23 mouse cellular contexts compared by ENCODE assay signal in genomic region chrX:51539626-51540025, GRCm38 (mm10).
A peak's percentile ranks its signal among the peaks of the same experiment; 100 is the strongest.
DNase-seq lines count a peak whose midpoint lies in the region; ATAC-seq and TF ChIP-seq lines count a peak whose summit lies in the region.
"Had no signal": no experiment of that assay in that cellular context is flagged by ENCODE, and none has a peak within 500 bp of the region (broad histone marks: within the 10 kb centered on the region; RNA-seq: fewer than 3 reads in every experiment).

No protein-coding gene starts in this region.

- no peak overlapping the region for H3K27ac ChIP-seq in forebrain, embryonic 14.5 days (ENCODE audit: low read depth, low read length)
- no peak overlapping the region for H3K27ac ChIP-seq in forebrain, embryonic 12.5 days
- H3K27ac ChIP-seq in forebrain, embryonic 16.5 days (ENCODE audit: low read length), result no peak overlapping the region
- no peak overlapping the region for H3K27ac ChIP-seq in forebrain, embryonic 11.5 days (ENCODE audit: low read depth, low read length)
- no peak overlapping the region for H3K27ac ChIP-seq in midbrain, embryonic 14.5 days (replicated peaks; ENCODE audit: low read depth, low read length)
- H3K27ac ChIP-seq in midbrain, embryonic 13.5 days, result no peak overlapping the region
- no peak overlapping the region for H3K27ac ChIP-seq in lung, postnatal 0 days (ENCODE audit: low read length)
- H3K27ac ChIP-seq: embryonic facial prominence, embryonic 10.5 days; embryonic facial prominence, embryonic 12.5 days had no signal

- no peak for TF ChIP-seq EP300 in lung, postnatal 0 days (IDR thresholded peaks at IDR 0.05)

- no peak overlapping the region for H3K4me2 ChIP-seq in forebrain, embryonic 14.5 days (ENCODE audit: low read length)
- no peak overlapping the region for H3K4me2 ChIP-seq in forebrain, embryonic 12.5 days
- no peak overlapping the region for H3K4me2 ChIP-seq in forebrain, embryonic 16.5 days (ENCODE audit: low read length)
- H3K4me2 ChIP-seq in forebrain, embryonic 11.5 days (ENCODE audit: low read depth, low read length, severe bottlenecking), result no peak overlapping the region
- H3K4me2 ChIP-seq in midbrain, embryonic 14.5 days (ENCODE audit: low read length), result no peak overlapping the region
- H3K4me2 ChIP-seq in midbrain, embryonic 13.5 days (replicated peaks), result no peak overlapping the region
- H3K4me2 ChIP-seq in lung, postnatal 0 days (replicated peaks; ENCODE audit: low read depth, low read length), result no peak overlapping the region
- H3K4me2 ChIP-seq: embryonic facial prominence, embryonic 12.5 days had no signal

- TF ChIP-seq CTCF in lung, postnatal 0 days (IDR thresholded peaks at IDR 0.05), result no peak

- H3K9ac ChIP-seq in forebrain, embryonic 14.5 days (ENCODE audit: low read length), result no peak overlapping the region
- no peak overlapping the region for H3K9ac ChIP-seq in forebrain, embryonic 12.5 days
- H3K9ac ChIP-seq in forebrain, embryonic 16.5 days (replicated peaks; ENCODE audit: low read depth, low read length), result no peak overlapping the region
- no peak overlapping the region for H3K9ac ChIP-seq in forebrain, embryonic 11.5 days (ENCODE audit: low read length)
- no peak overlapping the region for H3K9ac ChIP-seq in midbrain, embryonic 14.5 days (replicated peaks; ENCODE audit: low read length)
- no peak overlapping the region for H3K9ac ChIP-seq in midbrain, embryonic 13.5 days (replicated peaks)
- H3K9ac ChIP-seq in lung, postnatal 0 days (replicated peaks; ENCODE audit: low read depth), result no peak overlapping the region
- H3K9ac ChIP-seq: embryonic facial prominence, embryonic 12.5 days had no signal

- H3K4me3 ChIP-seq in forebrain, embryonic 14.5 days (ENCODE audit: low read depth, low read length), result no peak overlapping the region
- H3K4me3 ChIP-seq in forebrain, embryonic 12.5 days (replicated peaks), result no peak overlapping the region
- no peak overlapping the region for H3K4me3 ChIP-seq in forebrain, embryonic 16.5 days (replicated peaks; ENCODE audit: low read length)
- H3K4me3 ChIP-seq in forebrain, embryonic 11.5 days (ENCODE audit: low read depth, low read length), result no peak overlapping the region
- no peak overlapping the region for H3K4me3 ChIP-seq in midbrain, embryonic 14.5 days (replicated peaks; ENCODE audit: low read depth, low read length)
- H3K4me3 ChIP-seq in midbrain, embryonic 13.5 days (replicated peaks), result no peak overlapping the region
- no peak overlapping the region for H3K4me3 ChIP-seq in lung, postnatal 0 days (ENCODE audit: low read depth, low read length)
- H3K4me3 ChIP-seq: embryonic facial prominence, embryonic 10.5 days; embryonic facial prominence, embryonic 12.5 days had no signal

- ATAC-seq in forebrain, embryonic 14.5 days, result no peak
- no peak for ATAC-seq in forebrain, embryonic 12.5 days (ENCODE audit: low FRiP score)
- peak; percentile 63 for ATAC-seq in forebrain, embryonic 16.5 days
- no peak for ATAC-seq in forebrain, embryonic 11.5 days (replicated peaks; ENCODE audit: low FRiP score)
- ATAC-seq in midbrain, embryonic 14.5 days (ENCODE audit: low FRiP score, low TSS enrichment), result no peak
- no peak for ATAC-seq in midbrain, embryonic 13.5 days
- no peak for ATAC-seq in lung, postnatal 0 days
- ATAC-seq: activated CD4-positive, CD25-positive, alpha-beta regulatory T cell, adult 4 months; CD4-positive, CD25-positive, alpha-beta regulatory T cell, adult 4 months; Patski had no signal

- no peaks in the 10 kb centered on the region for H3K27me3 ChIP-seq in forebrain, embryonic 14.5 days (replicated peaks; ENCODE audit: control insufficient read depth, insufficient read depth, low read length)
- H3K27me3 ChIP-seq in forebrain, embryonic 12.5 days, result no peaks in the 10 kb centered on the region
- H3K27me3 ChIP-seq in forebrain, embryonic 16.5 days (replicated peaks; ENCODE audit: control insufficient read depth, insufficient read depth, low read length), result no peaks in the 10 kb centered on the region
- no peaks in the 10 kb centered on the region for H3K27me3 ChIP-seq in forebrain, embryonic 11.5 days (ENCODE audit: control insufficient read depth, insufficient read depth, low read length)
- H3K27me3 ChIP-seq in midbrain, embryonic 14.5 days (ENCODE audit: control insufficient read depth, insufficient read depth, low read length), result no peaks in the 10 kb centered on the region
- no peaks in the 10 kb centered on the region for H3K27me3 ChIP-seq in midbrain, embryonic 13.5 days
- H3K27me3 ChIP-seq in lung, postnatal 0 days (replicated peaks; ENCODE audit: insufficient read depth, low read length), result no peaks in the 10 kb centered on the region
- H3K27me3 ChIP-seq: CH12.LX; embryonic facial prominence, embryonic 12.5 days had no signal

- no peaks in the 10 kb centered on the region for H3K9me3 ChIP-seq in forebrain, embryonic 14.5 days (replicated peaks; ENCODE audit: control insufficient read depth, low read length)
- H3K9me3 ChIP-seq in forebrain, embryonic 12.5 days, result no peaks in the 10 kb centered on the region
- no peaks in the 10 kb centered on the region for H3K9me3 ChIP-seq in forebrain, embryonic 16.5 days (ENCODE audit: control insufficient read depth, low read length)
- H3K9me3 ChIP-seq in forebrain, embryonic 11.5 days (ENCODE audit: control insufficient read depth, low read length), result no peaks in the 10 kb centered on the region
- H3K9me3 ChIP-seq in midbrain, embryonic 14.5 days (ENCODE audit: control insufficient read depth, low read length), result no peaks in the 10 kb centered on the region
- no peaks in the 10 kb centered on the region for H3K9me3 ChIP-seq in midbrain, embryonic 13.5 days
- no peaks in the 10 kb centered on the region for H3K9me3 ChIP-seq in lung, postnatal 0 days (ENCODE audit: low read length)
- H3K9me3 ChIP-seq: embryonic facial prominence, embryonic 10.5 days; embryonic facial prominence, embryonic 12.5 days; G1E had no signal

- 64% methylated on average over 5 of the region's 5 CpGs for WGBS in forebrain, embryonic 14.5 days
- 80% methylated on average over 5 of the region's 5 CpGs for WGBS in forebrain, embryonic 12.5 days
- WGBS in forebrain, embryonic 16.5 days, result 50% methylated on average over 5 of the region's 5 CpGs
- 80% methylated on average over 5 of the region's 5 CpGs for WGBS in forebrain, embryonic 11.5 days
- 72% methylated on average over 5 of the region's 5 CpGs for WGBS in midbrain, embryonic 14.5 days
- WGBS in midbrain, embryonic 13.5 days, result 72% methylated on average over 5 of the region's 5 CpGs
- 74% methylated on average over 5 of the region's 5 CpGs for WGBS in lung, postnatal 0 days

- peaks cover 3% of the 10 kb centered on the region; the same call in 1 of the 2 replicates for H3K4me1 ChIP-seq in forebrain, embryonic 14.5 days (ENCODE audit: control insufficient read depth, insufficient read depth, low read length)
- no peaks in the 10 kb centered on the region for H3K4me1 ChIP-seq in forebrain, embryonic 12.5 days
- peaks cover 3% of the 10 kb centered on the region; the same call in 1 of the 2 replicates for H3K4me1 ChIP-seq in forebrain, embryonic 16.5 days (replicated peaks; ENCODE audit: control insufficient read depth, insufficient read depth, low read length)
- no peaks in the 10 kb centered on the region for H3K4me1 ChIP-seq in forebrain, embryonic 11.5 days (replicated peaks; ENCODE audit: control insufficient read depth, insufficient read depth, low read length)
- no peaks in the 10 kb centered on the region for H3K4me1 ChIP-seq in midbrain, embryonic 14.5 days (ENCODE audit: control insufficient read depth, insufficient read depth, low read length)
- H3K4me1 ChIP-seq in midbrain, embryonic 13.5 days (replicated peaks), result no peaks in the 10 kb centered on the region
- H3K4me1 ChIP-seq in lung, postnatal 0 days (ENCODE audit: insufficient read depth, low read depth, low read length), result no peaks in the 10 kb centered on the region
- H3K4me1 ChIP-seq: embryonic facial prominence, embryonic 10.5 days; embryonic facial prominence, embryonic 12.5 days had no signal

- H3K36me3 ChIP-seq in forebrain, embryonic 14.5 days (ENCODE audit: control insufficient read depth, insufficient read depth, low read length), result no peaks in the 10 kb centered on the region
- no peaks in the 10 kb centered on the region for H3K36me3 ChIP-seq in forebrain, embryonic 12.5 days (replicated peaks)
- H3K36me3 ChIP-seq in forebrain, embryonic 16.5 days (ENCODE audit: control insufficient read depth, insufficient read depth), result no peaks in the 10 kb centered on the region
- H3K36me3 ChIP-seq in forebrain, embryonic 11.5 days (ENCODE audit: control insufficient read depth, insufficient read depth, low read length), result no peaks in the 10 kb centered on the region
- H3K36me3 ChIP-seq in midbrain, embryonic 14.5 days (ENCODE audit: control insufficient read depth, insufficient read depth, low read length), result no peaks in the 10 kb centered on the region
- H3K36me3 ChIP-seq in midbrain, embryonic 13.5 days, result no peaks in the 10 kb centered on the region
- no peaks in the 10 kb centered on the region for H3K36me3 ChIP-seq in lung, postnatal 0 days (ENCODE audit: insufficient read depth, low read length)
- H3K36me3 ChIP-seq: embryonic facial prominence, embryonic 10.5 days; embryonic facial prominence, embryonic 12.5 days; G1E had no signal

- DNase-seq in forebrain, embryonic 14.5 days (ENCODE audit: low spot score), result peak; percentile 35
- DNase-seq in forebrain, embryonic 11.5 days (ENCODE audit: low spot score), result no peak
- peak; percentile 0 for DNase-seq in midbrain, embryonic 14.5 days
- no peak for DNase-seq in lung, postnatal 0 days (ENCODE audit: low spot score)
- DNase-seq: adrenal gland, adult 8-10 months; adrenal gland, postnatal 14 days; adrenal gland, postnatal 36 days; B cell, adult 2 months; cerebellum, adult 11-12 months; cerebellum, adult 2 months; cerebellum, adult 9-10 months; cerebellum, postnatal 10 days; cerebellum, postnatal 25 days had no signal

Comparison
In these comparisons a context has a peak if more than half of its experiments do, and no peak if none do; other contexts are left out.
1. DNase-seq: peak in forebrain, embryonic 14.5 days (single experiment) and midbrain, embryonic 14.5 days (single experiment); none in forebrain, embryonic 11.5 days (single experiment) and lung, postnatal 0 days (single experiment).